Mouse (Mus musculus): Measurements from ENCODE around the gene Chd5. TPM values are rescaled to one million over a fixed set of nuclear protein-coding genes. Genes with fewer than 3 reads are reported as not detected.
A peak's percentile ranks its signal among the peaks of the same experiment; 100 is the strongest.

The Chd5 gene
- polyA plus RNA-seq, 1 experiment: 0.22 TPM

DNA sequence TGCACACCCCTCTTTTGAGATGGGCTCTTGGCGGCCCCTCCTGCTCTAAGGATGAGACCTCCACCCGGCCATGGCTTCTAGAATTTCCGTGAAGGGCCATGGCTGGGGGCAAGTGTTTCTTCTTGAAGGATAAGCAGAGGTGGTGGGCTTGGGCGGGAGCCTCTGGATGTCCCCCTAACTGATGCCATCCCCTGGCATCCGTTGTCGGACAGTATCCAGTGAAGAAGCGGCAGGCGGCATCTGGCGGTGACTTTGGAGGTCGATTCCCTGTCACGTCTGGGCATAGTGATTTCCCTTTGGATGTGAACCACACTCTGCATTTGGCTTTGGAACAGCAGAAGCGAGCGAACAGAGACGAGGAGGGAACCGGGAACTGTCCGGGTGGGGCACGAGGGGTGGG, 54.2 kb downstream of the Chd5 start:
- Histone ChIP-seq H3K79me2 (ENCODE audit: control insufficient read depth, insufficient read depth) (no peaks in the 10 kb centered on the region), H3K36me3 (ENCODE audit: control insufficient read depth, insufficient read depth) (no peaks in the 10 kb centered on the region), H3K27me3 (ENCODE audit: control insufficient read depth, insufficient read depth, insufficient read length) (peaks cover 84% of the 10 kb centered on the region), H3K79me3 (ENCODE audit: low read depth) (no peaks in the 10 kb centered on the region), H3K4me3 (ENCODE audit: insufficient read depth, poor library complexity, severe bottlenecking) (no peak overlapping the region), H3ac (ENCODE audit: control insufficient read depth, insufficient read length, low read depth) (no peak overlapping the region)
- TF ChIP-seq MYOG (IDR thresholded peaks at IDR 0.05; ENCODE audit: control insufficient read depth, extremely low read depth, insufficient read length) (no peak), MAX (IDR thresholded peaks at IDR 0.05) (no peak), CTCF (IDR thresholded peaks at IDR 0.05; ENCODE audit: control insufficient read depth, insufficient read depth, insufficient read length) (no peak), USF1 (IDR thresholded peaks at IDR 0.05; ENCODE audit: low read depth) (no peak), FOSL1 (IDR thresholded peaks at IDR 0.05; ENCODE audit: insufficient read depth, low read length, poor library complexity, severe bottlenecking) (no peak), CEBPB (IDR thresholded peaks at IDR 0.05; ENCODE audit: low read depth) (no peak), MYOD1 (IDR thresholded peaks at IDR 0.05; ENCODE audit: control insufficient read depth, insufficient read length, low read depth) (no peak)

DNA sequence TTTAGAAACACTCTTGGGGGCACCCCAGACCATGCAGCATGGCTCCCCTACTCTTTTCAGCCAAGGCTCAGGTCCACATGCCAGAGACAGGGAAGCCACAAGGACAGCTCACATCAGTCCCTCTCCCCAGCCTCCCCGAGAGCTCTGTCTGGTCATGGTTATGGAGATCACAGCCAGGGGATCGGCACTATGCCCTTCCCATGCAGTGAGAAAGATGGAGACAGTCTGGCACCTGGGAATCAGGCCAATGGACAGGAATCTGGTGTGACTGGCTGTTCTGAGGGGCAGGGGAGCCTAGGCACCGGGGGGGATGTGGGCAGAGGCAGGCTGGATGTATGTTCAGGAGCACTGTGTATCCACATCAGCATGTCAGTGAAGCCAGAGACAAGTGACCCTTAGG, 60.5 kb downstream of the Chd5 start:
- peaks cover 64% of the 10 kb centered on the region for H3K27me3 ChIP-seq (ENCODE audit: control insufficient read depth, insufficient read depth, insufficient read length)
- no peaks in the 10 kb centered on the region for H3K79me2 ChIP-seq (ENCODE audit: control insufficient read depth, insufficient read depth)
- no peak overlapping the region for H3ac ChIP-seq (ENCODE audit: control insufficient read depth, insufficient read length, low read depth)
- H3K36me3 ChIP-seq (ENCODE audit: control insufficient read depth, insufficient read depth): no peaks in the 10 kb centered on the region
- no peak for TF ChIP-seq MAX (IDR thresholded peaks at IDR 0.05)
- no peak for TF ChIP-seq CTCF (IDR thresholded peaks at IDR 0.05; ENCODE audit: control insufficient read depth, insufficient read depth, insufficient read length)
- no peak for TF ChIP-seq CEBPB (IDR thresholded peaks at IDR 0.05; ENCODE audit: low read depth)
- no peak for TF ChIP-seq USF1 (IDR thresholded peaks at IDR 0.05; ENCODE audit: low read depth)
- TF ChIP-seq MYOG (IDR thresholded peaks at IDR 0.05; ENCODE audit: control insufficient read depth, extremely low read depth, insufficient read length): no peak
- TF ChIP-seq FOSL1 (IDR thresholded peaks at IDR 0.05; ENCODE audit: insufficient read depth, low read length, poor library complexity, severe bottlenecking): no peak
- no peak for TF ChIP-seq MYOD1 (IDR thresholded peaks at IDR 0.05; ENCODE audit: control insufficient read depth, insufficient read length, low read depth)
- H3K4me3 ChIP-seq (ENCODE audit: insufficient read depth, poor library complexity, severe bottlenecking): no peak overlapping the region
- no peaks in the 10 kb centered on the region for H3K79me3 ChIP-seq (ENCODE audit: low read depth)

DNA sequence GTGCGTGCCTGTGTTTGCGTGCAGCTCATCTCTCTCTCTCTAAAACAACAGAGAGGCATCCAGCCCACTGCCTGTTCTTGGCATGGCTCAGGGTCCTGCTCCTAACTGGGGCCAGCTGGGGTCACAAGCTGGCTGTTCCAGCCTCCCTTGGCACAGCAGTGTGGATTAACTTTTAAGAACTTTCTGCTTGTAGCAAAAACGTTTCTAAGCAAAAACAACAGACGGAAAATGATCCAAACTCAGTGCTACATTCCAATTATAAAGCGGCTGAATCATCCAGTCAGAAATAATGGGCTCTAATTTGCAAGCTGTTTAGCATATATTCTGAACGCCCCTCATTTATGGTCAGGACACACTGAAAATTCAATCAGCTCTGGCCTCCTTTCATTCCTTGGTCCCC, 66.7 kb downstream of the Chd5 start:
- Histone ChIP-seq H3ac (ENCODE audit: control insufficient read depth, insufficient read length, low read depth) (no peak overlapping the region), H3K79me2 (ENCODE audit: control insufficient read depth, insufficient read depth) (no peaks in the 10 kb centered on the region), H3K36me3 (ENCODE audit: control insufficient read depth, insufficient read depth) (no peaks in the 10 kb centered on the region), H3K27me3 (ENCODE audit: control insufficient read depth, insufficient read depth, insufficient read length) (peaks cover 70% of the 10 kb centered on the region), H3K4me3 (ENCODE audit: insufficient read depth, poor library complexity, severe bottlenecking) (no peak overlapping the region), H3K79me3 (ENCODE audit: low read depth) (no peaks in the 10 kb centered on the region)
- TF ChIP-seq FOSL1 (IDR thresholded peaks at IDR 0.05; ENCODE audit: insufficient read depth, low read length, poor library complexity, severe bottlenecking) (no peak), MAX (IDR thresholded peaks at IDR 0.05) (no peak), MYOG (IDR thresholded peaks at IDR 0.05; ENCODE audit: control insufficient read depth, extremely low read depth, insufficient read length) (no peak), USF1 (IDR thresholded peaks at IDR 0.05; ENCODE audit: low read depth) (no peak), CEBPB (IDR thresholded peaks at IDR 0.05; ENCODE audit: low read depth) (no peak)

DNA sequence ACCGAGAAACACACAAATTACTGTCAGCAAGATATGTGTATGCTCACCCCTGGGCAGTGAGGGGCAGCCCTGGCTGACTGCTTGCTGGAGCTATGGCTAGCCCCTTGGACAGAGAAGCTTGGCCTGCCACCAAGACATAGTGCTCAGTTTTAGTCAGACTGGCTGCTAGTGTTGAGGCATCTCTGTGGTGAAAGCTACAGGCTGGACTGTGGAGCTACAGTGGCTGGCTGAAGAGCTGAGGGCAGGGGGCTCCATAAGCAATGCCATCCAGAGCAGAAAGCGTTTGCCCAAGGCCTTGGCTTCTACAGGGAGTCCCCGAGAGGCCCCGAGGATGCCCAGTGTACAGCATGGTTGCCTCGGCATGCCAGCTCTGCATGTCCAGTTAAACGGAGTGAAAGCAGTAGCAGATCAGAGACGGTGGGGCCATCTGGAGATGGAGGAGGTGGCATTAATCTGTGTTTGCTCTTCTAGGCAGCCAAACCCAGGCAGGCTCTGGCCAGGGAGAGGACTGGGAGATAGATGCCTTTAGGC, 67.3 kb downstream of the Chd5 start:
- H3K79me2 ChIP-seq (ENCODE audit: control insufficient read depth, insufficient read depth): no peaks in the 10 kb centered on the region
- H3ac ChIP-seq (ENCODE audit: control insufficient read depth, insufficient read length, low read depth): no peak overlapping the region
- no peaks in the 10 kb centered on the region for H3K79me3 ChIP-seq (ENCODE audit: low read depth)
- no peak overlapping the region for H3K4me3 ChIP-seq (ENCODE audit: insufficient read depth, poor library complexity, severe bottlenecking)
- H3K27me3 ChIP-seq (ENCODE audit: control insufficient read depth, insufficient read depth, insufficient read length): peaks cover 67% of the 10 kb centered on the region
- no peak for TF ChIP-seq CEBPB (IDR thresholded peaks at IDR 0.05; ENCODE audit: low read depth)
- TF ChIP-seq MYOD1 (IDR thresholded peaks at IDR 0.05; ENCODE audit: control insufficient read depth, insufficient read length, low read depth): no peak
- TF ChIP-seq USF1 (IDR thresholded peaks at IDR 0.05; ENCODE audit: low read depth): no peak
- TF ChIP-seq CTCF (IDR thresholded peaks at IDR 0.05; ENCODE audit: control insufficient read depth, insufficient read depth, insufficient read length): no peak
- TF ChIP-seq FOSL1 (IDR thresholded peaks at IDR 0.05; ENCODE audit: insufficient read depth, low read length, poor library complexity, severe bottlenecking): no peak
- no peak for TF ChIP-seq MAX (IDR thresholded peaks at IDR 0.05)
- TF ChIP-seq MYOG (IDR thresholded peaks at IDR 0.05; ENCODE audit: control insufficient read depth, extremely low read depth, insufficient read length): no peak
- no peaks in the 10 kb centered on the region for H3K36me3 ChIP-seq (ENCODE audit: control insufficient read depth, insufficient read depth)

DNA sequence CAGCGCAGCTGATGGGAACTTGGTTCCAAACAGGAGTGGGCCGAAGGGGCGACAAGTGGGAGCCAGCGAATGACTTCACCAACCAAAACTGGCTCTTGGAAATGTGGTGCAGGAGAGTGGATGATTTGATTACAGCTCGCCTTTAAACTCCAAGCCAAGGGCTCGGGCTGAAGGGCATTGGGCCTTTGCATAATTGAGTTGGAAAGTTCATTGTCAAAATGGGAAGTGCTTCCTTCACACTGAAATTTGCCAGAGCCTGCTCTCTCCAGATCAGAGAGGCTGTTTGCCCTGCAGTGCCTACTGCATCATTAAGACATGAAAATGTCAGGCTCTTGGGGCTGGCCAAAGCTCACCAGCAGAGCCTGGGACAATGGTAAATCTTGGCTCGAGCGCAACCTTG, 68.1 kb downstream of the Chd5 start:
- no peak overlapping the region for H3ac ChIP-seq (ENCODE audit: control insufficient read depth, insufficient read length, low read depth)
- H3K79me3 ChIP-seq (ENCODE audit: low read depth): no peaks in the 10 kb centered on the region
- peaks cover 59% of the 10 kb centered on the region for H3K27me3 ChIP-seq (ENCODE audit: control insufficient read depth, insufficient read depth, insufficient read length)
- no peaks in the 10 kb centered on the region for H3K36me3 ChIP-seq (ENCODE audit: control insufficient read depth, insufficient read depth)
- no peaks in the 10 kb centered on the region for H3K79me2 ChIP-seq (ENCODE audit: control insufficient read depth, insufficient read depth)
- no peak overlapping the region for H3K4me3 ChIP-seq (ENCODE audit: insufficient read depth, poor library complexity, severe bottlenecking)
- no peak for TF ChIP-seq CEBPB (IDR thresholded peaks at IDR 0.05; ENCODE audit: low read depth)
- TF ChIP-seq FOSL1 (IDR thresholded peaks at IDR 0.05; ENCODE audit: insufficient read depth, low read length, poor library complexity, severe bottlenecking): no peak
- TF ChIP-seq MYOD1 (IDR thresholded peaks at IDR 0.05; ENCODE audit: control insufficient read depth, insufficient read length, low read depth): no peak
- TF ChIP-seq USF1 (IDR thresholded peaks at IDR 0.05; ENCODE audit: low read depth): no peak
- TF ChIP-seq CTCF (IDR thresholded peaks at IDR 0.05; ENCODE audit: control insufficient read depth, insufficient read depth, insufficient read length): no peak
- no peak for TF ChIP-seq MYOG (IDR thresholded peaks at IDR 0.05; ENCODE audit: control insufficient read depth, extremely low read depth, insufficient read length)
- no peak for TF ChIP-seq MAX (IDR thresholded peaks at IDR 0.05)

DNA sequence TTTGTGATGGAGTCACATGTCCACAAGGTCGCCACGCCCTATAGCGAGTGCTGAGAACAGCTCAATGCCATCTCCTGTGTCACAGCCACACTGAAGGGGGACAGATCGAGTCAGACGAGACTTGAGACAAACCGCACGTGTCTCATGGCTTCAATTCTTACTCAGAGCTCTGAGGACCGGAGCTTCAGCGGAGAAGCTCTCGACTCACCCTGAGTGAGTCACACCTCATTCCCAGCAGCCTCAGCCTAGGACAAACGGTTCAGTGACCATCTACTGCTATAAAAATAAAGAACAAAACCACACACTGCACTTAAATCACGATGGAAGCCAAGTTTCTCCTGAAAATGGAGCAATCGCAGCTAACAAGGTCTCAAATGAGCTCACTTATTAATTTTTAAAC, 72.5 kb downstream of the Chd5 start:
- Histone ChIP-seq H3K79me2 (ENCODE audit: control insufficient read depth, insufficient read depth) (no peaks in the 10 kb centered on the region), H3K4me3 (ENCODE audit: insufficient read depth, poor library complexity, severe bottlenecking) (no peak overlapping the region), H3ac (ENCODE audit: control insufficient read depth, insufficient read length, low read depth) (no peak overlapping the region), H3K79me3 (ENCODE audit: low read depth) (no peaks in the 10 kb centered on the region), H3K27me3 (ENCODE audit: control insufficient read depth, insufficient read depth, insufficient read length) (peaks cover 34% of the 10 kb centered on the region), H3K36me3 (ENCODE audit: control insufficient read depth, insufficient read depth) (no peaks in the 10 kb centered on the region)
- TF ChIP-seq MAX (IDR thresholded peaks at IDR 0.05) (peak; percentile 93), MYOD1 (IDR thresholded peaks at IDR 0.05; ENCODE audit: control insufficient read depth, insufficient read length, low read depth) (no peak), USF1 (IDR thresholded peaks at IDR 0.05; ENCODE audit: low read depth) (peak; percentile 77), CEBPB (IDR thresholded peaks at IDR 0.05; ENCODE audit: low read depth) (peak; percentile 59), FOSL1 (IDR thresholded peaks at IDR 0.05; ENCODE audit: insufficient read depth, low read length, poor library complexity, severe bottlenecking) (peak; percentile 16), MYOG (IDR thresholded peaks at IDR 0.05; ENCODE audit: control insufficient read depth, extremely low read depth, insufficient read length) (no peak), CTCF (IDR thresholded peaks at IDR 0.05; ENCODE audit: control insufficient read depth, insufficient read depth, insufficient read length) (no peak)

Data from C2C12 (cell line).